Mouse (Mus musculus) megakaryocyte, embryonic 14.5 days (primary cell): Measurements from ENCODE around the gene Map2k1.

Experiments
- FLI1 ChIP-seq: IDR thresholded peaks from 2 replicates; pipeline ENCODE4 v1.6.1; 2012; ENCODE audit warnings: low read length, inconsistent platforms, mixed read lengths
- GATA1 ChIP-seq: IDR thresholded peaks from 3 replicates; pipeline ENCODE4 v1.6.1; 2012; ENCODE audit warnings: mixed read lengths, low read length, inconsistent platforms, borderline replicate concordance

DNA sequence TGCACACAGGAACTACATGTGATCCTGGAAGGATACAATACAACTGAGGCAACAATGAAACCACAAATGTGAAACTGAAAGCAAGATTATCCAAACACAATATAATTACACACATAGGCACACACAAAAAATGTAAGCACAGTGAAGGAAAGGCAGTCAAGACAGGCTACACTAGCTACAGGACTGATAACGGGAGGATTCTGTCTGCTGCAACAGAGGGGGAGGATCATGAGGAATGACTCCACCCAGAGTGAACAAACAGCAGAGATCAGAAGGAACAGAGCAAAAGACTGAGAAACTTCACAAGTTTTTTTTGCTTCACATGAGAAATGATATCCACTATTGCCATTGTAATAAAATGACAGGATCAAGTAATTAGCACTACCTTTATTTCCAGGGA, 96.8 kb downstream of the Map2k1 start:
- TF ChIP-seq GATA1 (no peak), FLI1 (no peak)
